Mouse (Mus musculus): ENCODE results near the gene Pttg1ip. TPM values are rescaled to one million over a fixed set of nuclear protein-coding genes. Genes with fewer than 3 reads are reported as not detected.

Gene Pttg1ip
- total RNA-seq, 1 experiment from 2014 or later = 79.9 TPM

DNA sequence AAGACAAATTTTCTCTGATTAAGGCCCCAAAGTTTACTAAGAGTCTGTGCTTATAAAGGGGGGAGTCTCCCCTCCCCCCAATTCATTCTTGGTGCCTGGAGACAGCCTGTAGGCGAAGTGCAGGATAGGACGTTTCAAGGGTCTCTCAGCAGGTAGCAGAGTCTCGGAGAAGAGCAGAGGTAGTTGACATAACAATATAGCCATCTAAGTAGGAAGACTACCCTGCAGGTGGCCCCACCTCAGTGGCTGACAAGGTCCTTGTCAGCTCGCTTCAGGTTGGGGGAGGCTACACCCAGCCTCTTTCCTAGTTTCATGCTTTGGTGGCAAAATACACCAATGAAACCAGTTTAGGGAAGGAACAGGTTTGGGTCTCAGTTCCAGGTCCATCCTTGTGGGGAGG, 21.5 kb downstream of the Pttg1ip start:
- ATAC-seq (replicated peaks; ENCODE audit: insufficient number of reproducible peaks, low FRiP score, low TSS enrichment, poor library complexity, severe bottlenecking) = no peak

GRCm38 (mm10) chr10:77604111-77604510, 22.6 kb downstream of the Pttg1ip start:
- no peak for ATAC-seq (replicated peaks; ENCODE audit: insufficient number of reproducible peaks, low FRiP score, low TSS enrichment, poor library complexity, severe bottlenecking)

GRCm38 (mm10) chr10:77604958-77605357, 23.4 kb downstream of the Pttg1ip start:
- ATAC-seq (replicated peaks; ENCODE audit: insufficient number of reproducible peaks, low FRiP score, low TSS enrichment, poor library complexity, severe bottlenecking) = no peak

DNA sequence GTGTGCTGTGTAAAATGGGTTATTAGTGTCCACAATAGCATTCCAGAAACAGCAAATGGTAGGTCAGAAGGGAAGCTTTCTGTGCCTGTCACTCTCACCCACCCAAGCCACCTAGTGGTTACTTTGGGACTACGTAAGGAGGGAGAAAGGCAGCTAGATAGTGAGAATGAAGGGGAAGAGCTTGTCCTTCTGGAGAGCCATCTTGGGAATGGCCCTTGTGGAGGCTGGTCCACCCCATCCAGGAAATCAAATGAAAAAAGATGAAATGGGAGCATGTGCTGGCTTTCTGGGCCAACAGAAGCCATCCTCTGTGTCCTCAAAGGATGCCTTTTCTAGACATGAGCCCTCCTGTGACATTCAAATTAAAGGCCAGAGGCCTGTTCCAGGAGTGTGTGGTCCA, 23.8 kb downstream of the Pttg1ip start:
- no peak for ATAC-seq (replicated peaks; ENCODE audit: insufficient number of reproducible peaks, low FRiP score, low TSS enrichment, poor library complexity, severe bottlenecking)

DNA sequence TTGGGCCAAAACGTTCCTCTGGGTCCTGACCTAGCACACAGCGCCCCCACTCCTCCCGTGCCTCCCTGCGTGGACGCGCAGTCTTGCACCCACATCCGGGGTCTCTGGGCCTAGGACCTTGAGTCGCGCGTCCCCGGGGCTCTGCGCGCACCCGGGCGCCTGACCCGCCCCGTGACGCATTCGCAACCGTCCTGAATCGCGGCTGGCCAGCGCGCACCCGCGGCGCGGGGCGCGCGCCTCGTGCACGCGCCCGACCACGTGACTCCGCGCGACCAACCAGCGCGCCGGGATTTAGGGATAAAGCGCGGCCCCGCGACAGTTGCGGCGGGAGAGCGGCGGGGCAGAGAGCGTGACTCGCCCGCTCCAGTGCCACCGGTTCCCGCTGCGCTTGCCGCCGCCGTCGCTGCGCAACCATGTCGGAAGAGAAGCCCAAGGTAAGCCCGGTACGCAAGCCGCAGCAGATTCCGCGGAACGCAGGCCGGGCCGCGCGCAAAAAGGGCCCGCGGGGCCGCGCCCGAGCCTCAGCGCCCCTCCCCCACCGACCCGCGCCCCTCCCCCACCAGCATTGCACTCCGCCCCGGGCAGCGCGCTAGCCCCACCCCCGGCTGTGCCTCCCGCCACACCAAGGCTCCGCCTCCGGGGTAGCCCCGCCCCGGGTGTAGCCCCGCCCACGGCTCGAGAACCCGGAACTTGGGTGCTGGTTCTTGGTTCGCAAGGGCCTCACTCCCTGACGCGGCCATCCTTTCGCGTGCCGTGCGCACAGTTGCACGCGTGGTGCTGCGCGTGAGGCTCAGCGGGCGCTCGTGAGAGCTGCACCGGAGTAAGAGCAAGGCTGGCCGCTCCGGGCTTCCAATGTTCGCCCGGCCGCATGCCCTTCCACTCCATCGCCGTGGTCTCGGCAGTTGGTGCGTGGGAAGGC, 24.6 kb downstream of the Pttg1ip start, which contains the start of the genes Sumo3 and Gm49325:
TSS of gene Sumo3 (plus strand) at position 190 of the 919 bp plus-strand sequence.
TSS of gene Gm49325 (plus strand) at position 290 of the 919 bp plus-strand sequence.
- peak; percentile 79 for ATAC-seq (replicated peaks; ENCODE audit: insufficient number of reproducible peaks, low FRiP score, low TSS enrichment, poor library complexity, severe bottlenecking)

GRCm38 (mm10) chr10:77606855-77607254, 25.3 kb downstream of the Pttg1ip start:
- ATAC-seq (replicated peaks; ENCODE audit: insufficient number of reproducible peaks, low FRiP score, low TSS enrichment, poor library complexity, severe bottlenecking) = peak; percentile 4; the same call in 1 of the 2 replicates

DNA sequence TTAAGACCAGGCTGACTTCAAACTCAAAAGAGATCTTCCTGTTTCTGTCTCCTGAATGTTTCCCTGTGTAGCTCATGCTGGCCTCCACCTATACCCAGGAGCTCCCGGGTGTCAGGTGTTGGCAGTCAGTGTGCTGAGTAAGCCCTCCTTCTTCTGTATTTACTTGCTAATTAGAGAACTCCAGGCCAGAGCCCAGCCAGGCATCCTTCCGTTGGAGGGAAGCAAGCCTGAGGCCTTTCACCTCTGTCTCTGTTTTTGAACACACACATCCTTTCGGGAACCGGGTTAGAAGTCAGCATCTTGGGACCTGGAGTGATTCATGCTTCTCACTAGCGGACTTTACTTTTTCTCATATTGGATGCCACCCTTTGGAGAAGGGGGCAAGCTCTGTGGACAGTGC, 25.9 kb downstream of the Pttg1ip start:
- ATAC-seq (replicated peaks; ENCODE audit: insufficient number of reproducible peaks, low FRiP score, low TSS enrichment, poor library complexity, severe bottlenecking) = no peak

DNA sequence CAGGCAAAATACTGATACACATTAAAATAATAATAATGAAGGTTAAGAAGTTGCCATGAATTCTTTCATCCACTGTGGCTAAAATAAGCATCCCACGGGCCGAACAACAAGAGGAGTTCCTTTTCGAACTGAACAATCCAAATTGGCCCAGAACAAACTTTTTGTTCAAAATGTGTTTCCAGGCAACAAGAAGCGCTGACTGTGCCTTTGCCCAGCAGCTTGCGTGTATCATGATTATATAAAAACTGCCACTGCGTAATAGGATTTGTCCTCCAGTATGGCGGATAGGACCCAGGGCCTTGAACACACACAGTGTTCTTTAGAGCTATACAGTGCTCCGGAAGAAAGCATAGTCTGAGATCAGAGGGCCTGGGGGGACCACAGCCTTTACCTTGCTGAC, 27.1 kb downstream of the Pttg1ip start:
- ATAC-seq (replicated peaks; ENCODE audit: insufficient number of reproducible peaks, low FRiP score, low TSS enrichment, poor library complexity, severe bottlenecking) = no peak

- no peak for ATAC-seq (replicated peaks; ENCODE audit: insufficient number of reproducible peaks, low FRiP score, low TSS enrichment, poor library complexity, severe bottlenecking)
Measured at GRCm38 (mm10) chr10:77610221-77610961, 28.9 kb downstream of the Pttg1ip start.

DNA sequence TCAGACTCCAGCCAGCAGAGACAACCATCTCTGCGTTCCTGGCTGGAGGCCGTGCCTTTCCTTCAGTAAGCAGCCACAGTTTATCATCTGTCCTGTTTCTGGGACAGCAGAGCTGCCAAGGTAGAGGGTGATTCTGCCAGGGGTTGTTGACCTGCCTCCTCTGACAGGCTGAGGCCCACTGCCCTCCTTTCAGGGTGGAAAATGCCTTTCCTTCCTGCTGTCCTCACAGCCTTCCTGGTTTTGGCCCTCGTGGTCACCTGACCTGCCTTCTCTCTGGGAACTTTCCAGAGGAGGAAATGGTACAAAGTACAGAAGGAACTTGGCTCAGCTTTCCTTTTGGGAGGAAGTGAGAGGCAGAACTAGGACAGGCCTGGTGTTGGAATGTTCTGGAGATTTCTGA, 31.9 kb downstream of the Pttg1ip start:
- ATAC-seq (replicated peaks; ENCODE audit: insufficient number of reproducible peaks, low FRiP score, low TSS enrichment, poor library complexity, severe bottlenecking) = no peak

GRCm38 (mm10) chr10:77615647-77616046, 34.1 kb downstream of the Pttg1ip start:
- ATAC-seq (replicated peaks; ENCODE audit: insufficient number of reproducible peaks, low FRiP score, low TSS enrichment, poor library complexity, severe bottlenecking) = no peak

DNA sequence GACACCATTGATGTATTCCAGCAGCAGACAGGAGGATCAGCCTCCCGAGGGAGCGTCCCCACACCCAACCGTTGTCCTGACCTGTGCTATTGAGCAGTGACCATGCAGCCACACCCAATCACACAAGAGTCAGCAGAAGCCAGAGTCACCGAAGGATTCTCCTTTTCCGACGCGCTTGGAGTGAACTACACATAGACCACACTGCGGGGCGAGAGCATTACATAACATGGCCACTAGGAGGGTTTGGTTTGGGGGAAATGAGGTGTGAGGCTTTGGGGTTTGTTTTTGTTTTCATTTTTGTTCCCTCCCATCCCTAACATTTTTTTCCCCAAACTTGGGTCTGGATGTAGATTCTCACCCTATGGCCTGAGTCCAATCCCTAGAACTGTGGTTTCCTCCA, 34.6 kb downstream of the Pttg1ip start:
- ATAC-seq (replicated peaks; ENCODE audit: insufficient number of reproducible peaks, low FRiP score, low TSS enrichment, poor library complexity, severe bottlenecking) = no peak

- ATAC-seq (replicated peaks; ENCODE audit: insufficient number of reproducible peaks, low FRiP score, low TSS enrichment, poor library complexity, severe bottlenecking) = no peak
Measured at GRCm38 (mm10) chr10:77616926-77617325, 35.4 kb downstream of the Pttg1ip start.

DNA sequence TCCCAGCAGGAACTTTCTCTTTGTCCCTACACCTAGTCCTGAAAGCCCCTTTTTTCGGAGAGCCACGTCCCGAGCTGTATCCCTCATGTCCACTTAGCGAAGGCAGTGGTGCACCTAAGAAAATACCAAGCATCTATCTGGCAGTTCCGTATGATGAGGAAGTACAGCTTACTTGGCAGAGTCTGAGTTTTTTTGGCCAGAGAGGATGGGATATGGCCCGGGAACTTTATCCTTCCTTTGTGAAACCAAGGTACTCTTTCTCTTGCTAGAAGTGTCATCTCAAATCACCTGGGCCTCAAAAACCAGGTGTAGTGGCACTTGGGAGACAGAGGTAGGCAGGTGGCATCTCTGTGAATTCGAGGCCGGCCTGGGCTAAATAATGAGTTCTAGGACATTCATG, 40.0 kb downstream of the Pttg1ip start:
- ATAC-seq (replicated peaks; ENCODE audit: insufficient number of reproducible peaks, low FRiP score, low TSS enrichment, poor library complexity, severe bottlenecking) = no peak

- ATAC-seq (replicated peaks; ENCODE audit: insufficient number of reproducible peaks, low FRiP score, low TSS enrichment, poor library complexity, severe bottlenecking) = peak; percentile 45
Measured at GRCm38 (mm10) chr10:77622055-77622988, 40.8 kb downstream of the Pttg1ip start, which contains the start of gene Ube2g2. Gene Ube2g2 (plus strand): TSS chr10:77622275.

DNA sequence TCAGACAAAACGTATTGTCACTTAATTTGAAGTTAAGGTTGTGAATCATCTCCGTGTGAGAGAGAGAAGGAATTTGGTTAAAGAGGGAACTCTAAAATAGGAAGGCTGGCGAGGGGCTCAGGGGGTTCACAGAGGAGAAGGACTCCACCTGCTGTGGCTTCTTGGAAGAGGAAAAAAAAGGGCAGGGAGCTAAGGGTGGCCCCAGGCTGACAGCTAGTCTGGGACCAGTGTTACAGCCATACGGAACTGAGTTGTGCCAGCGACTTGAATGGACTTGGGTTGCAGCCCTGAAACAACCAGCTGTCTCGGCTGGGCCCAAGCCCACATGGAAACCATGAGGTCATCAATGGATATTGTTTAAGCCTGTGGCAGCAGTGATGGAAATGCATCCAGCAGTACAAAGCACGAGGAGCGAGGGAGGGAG, 41.6 kb downstream of the Pttg1ip start:
- ATAC-seq (replicated peaks; ENCODE audit: insufficient number of reproducible peaks, low FRiP score, low TSS enrichment, poor library complexity, severe bottlenecking) = no peak

DNA sequence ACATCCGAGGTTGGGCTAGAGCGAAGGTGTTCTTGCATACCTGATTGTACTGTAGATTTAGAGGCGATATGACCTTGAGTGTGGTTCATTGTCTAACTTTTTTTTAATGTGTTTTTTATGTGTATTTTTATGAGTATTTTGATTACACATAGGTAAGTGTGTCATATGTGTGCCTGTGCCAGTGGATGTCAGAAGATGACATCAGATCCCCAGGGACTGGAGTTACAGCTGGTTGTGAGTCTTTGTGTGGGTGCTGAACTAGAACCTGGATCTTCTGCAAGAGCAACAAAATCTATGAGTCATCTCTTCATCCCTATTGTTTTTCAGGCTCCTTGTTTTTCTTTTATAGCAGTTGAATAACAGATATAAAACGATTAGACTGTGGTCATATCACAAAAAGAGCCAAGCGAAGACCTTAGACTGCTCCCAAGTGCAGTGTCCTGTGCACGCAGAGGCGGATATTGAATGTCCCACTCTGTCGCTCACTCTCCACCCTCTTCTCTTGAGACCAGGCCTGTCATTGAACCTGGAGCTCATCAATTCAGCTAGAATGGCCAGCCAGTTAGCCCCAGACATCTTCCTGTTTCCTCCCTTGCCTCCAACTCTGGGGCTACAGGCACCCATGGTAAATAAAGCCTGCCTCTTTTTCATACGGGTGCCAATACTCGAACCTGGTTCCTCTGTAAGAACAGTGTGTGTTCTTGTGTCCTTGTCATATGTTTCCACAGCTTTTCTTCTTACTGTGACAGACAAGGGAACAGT, 42.3 kb downstream of the Pttg1ip start:
- ATAC-seq (replicated peaks; ENCODE audit: insufficient number of reproducible peaks, low FRiP score, low TSS enrichment, poor library complexity, severe bottlenecking) = no peak

DNA sequence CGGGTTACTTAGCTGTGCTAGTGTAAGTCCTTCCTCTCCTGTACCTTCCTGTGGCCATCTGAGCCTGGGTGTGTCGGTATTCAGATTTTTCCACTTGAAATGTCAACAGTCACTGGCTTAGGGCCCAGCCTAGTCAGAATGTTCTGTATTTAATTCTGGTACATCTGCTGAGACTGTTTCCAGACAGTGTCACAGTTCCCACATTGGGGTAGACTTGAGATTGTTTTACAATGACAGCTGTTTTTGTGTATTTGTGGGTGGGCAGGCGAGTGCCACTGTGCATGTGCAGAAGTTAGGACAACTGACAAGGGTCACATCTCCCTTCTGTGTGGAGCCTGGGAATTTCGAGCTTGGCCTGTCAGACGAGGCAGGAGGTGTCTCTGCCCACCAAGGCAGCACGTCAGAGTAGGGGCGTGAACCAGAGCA, 43.1 kb downstream of the Pttg1ip start:
- peak; percentile 37; the same call in 1 of the 2 replicates for ATAC-seq (replicated peaks; ENCODE audit: insufficient number of reproducible peaks, low FRiP score, low TSS enrichment, poor library complexity, severe bottlenecking)
